In genomic region chr9:22116740-22117426, GRCm38 (mm10) we compare ENCODE assay signal across 7 mouse cellular contexts. TPM values are rescaled to one million over a fixed set of nuclear protein-coding genes. Genes with fewer than 3 reads are reported as not detected.
DNase-seq lines count a peak whose midpoint lies in the region; ATAC-seq lines count a peak whose summit lies in the region.

TSS of gene Elof1 (minus strand) at chr9:22117172.

- no peaks in the 10 kb centered on the region for H3K27me3 ChIP-seq in intestine, embryonic 16.5 days (replicated peaks; ENCODE audit: control insufficient read depth, insufficient read depth, low read length)
- no peaks in the 10 kb centered on the region for H3K27me3 ChIP-seq in midbrain, embryonic 11.5 days (ENCODE audit: control insufficient read depth, insufficient read depth, low read length)

- DNase-seq in adrenal gland, adult 8-10 months = peak; percentile 94
- DNase-seq in embryo, embryonic 9.5 days (ENCODE audit: extremely low spot score) = peak; percentile 91
- DNase-seq in gastrocnemius, postnatal 4 days (ENCODE audit: low spot score in 2 of 2) = peak; percentile 75 to 89
- DNase-seq in left cerebral cortex, postnatal 36 days (ENCODE audit: low spot score in 2 of 2) = peak; percentile 92 to 95
- peak; percentile 98 for DNase-seq in midbrain, embryonic 11.5 days (ENCODE audit: low spot score, missing footprints)
- DNase-seq in skeletal muscle tissue, adult 2 months (ENCODE audit: low read depth, low spot score) = peak; percentile 93

- peak within 1 kb of the TSS; percentile 88 for H3K4me3 ChIP-seq in intestine, embryonic 16.5 days (ENCODE audit: low read length)
- H3K4me3 ChIP-seq in midbrain, embryonic 11.5 days (ENCODE audit: low read depth, low read length) = peak within 1 kb of the TSS; percentile 84

- intact Hi-C loops in left cerebral cortex, postnatal 36 days (cut with DNase I) = loop anchor here (1.0 to 2.0 kb wide), 2 partner anchors 32 to 46 kb away; partner anchors contain the start of genes Ecsit, Gm49318 and Zfp653

- no peaks in the 10 kb centered on the region for H3K9me3 ChIP-seq in intestine, embryonic 16.5 days (ENCODE audit: control insufficient read depth, low read length)
- no peaks in the 10 kb centered on the region for H3K9me3 ChIP-seq in midbrain, embryonic 11.5 days (ENCODE audit: control insufficient read depth, low read length)

- ATAC-seq in intestine, embryonic 16.5 days = peak; percentile 98
- peak; percentile 95 for ATAC-seq in midbrain, embryonic 11.5 days (ENCODE audit: low FRiP score)

- peak within 1 kb of the TSS; percentile 63 for H3K27ac ChIP-seq in intestine, embryonic 16.5 days (ENCODE audit: low read length)
- H3K27ac ChIP-seq in midbrain, embryonic 11.5 days (ENCODE audit: low read depth, low read length) = peak within 1 kb of the TSS; percentile 30; the same call in 1 of the 2 replicates

- H3K4me1 ChIP-seq in intestine, embryonic 16.5 days (ENCODE audit: control insufficient read depth, insufficient read depth, low read length) = peaks cover 5% of the 10 kb centered on the region
- H3K4me1 ChIP-seq in midbrain, embryonic 11.5 days (ENCODE audit: control insufficient read depth, insufficient read depth, low read length) = peaks cover 9% of the 10 kb centered on the region

- H3K4me2 ChIP-seq in intestine, embryonic 16.5 days (ENCODE audit: low read depth, low read length) = peak within 1 kb of the TSS; percentile 84
- H3K4me2 ChIP-seq in midbrain, embryonic 11.5 days = peak within 1 kb of the TSS; percentile 76

- WGBS in intestine, embryonic 16.5 days = under 1% methylated on average over 52 of the region's 52 CpGs
- WGBS in midbrain, embryonic 11.5 days = under 1% methylated on average over 52 of the region's 52 CpGs

- peak within 1 kb of the TSS; percentile 94 for H3K9ac ChIP-seq in intestine, embryonic 16.5 days (ENCODE audit: low read depth, low read length)
- H3K9ac ChIP-seq in midbrain, embryonic 11.5 days (ENCODE audit: low read length) = peak within 1 kb of the TSS; percentile 85

- peaks cover 18% of the 10 kb centered on the region for H3K36me3 ChIP-seq in intestine, embryonic 16.5 days (ENCODE audit: control insufficient read depth, insufficient read depth, low read length)
- H3K36me3 ChIP-seq in midbrain, embryonic 11.5 days (ENCODE audit: control insufficient read depth, insufficient read depth, low read length) = peaks cover 9% of the 10 kb centered on the region

RNA-seq across cellular contexts. Expression of gene Elof1, which starts in this region (rescaled TPM):
- 10 to 100 TPM; 71.9 to 83.9 (median 78.6) TPM for total RNA-seq in adrenal gland, adult 8-10 months (2022)
- 10 to 100 TPM; 54.4 to 54.9 TPM for total RNA-seq in gastrocnemius, postnatal 4 days (2021)
- 134 and 157 TPM in 2 replicates for polyA plus RNA-seq in intestine, embryonic 16.5 days (2015; fragmentation: Nextera tagmentation; extraction: Ambion mirVana)
- total RNA-seq in left cerebral cortex, postnatal 36 days (2021) = 10 to 100 TPM; 58.8 to 75.1 TPM
- polyA plus RNA-seq in midbrain, embryonic 11.5 days (2014; fragmentation: Nextera tagmentation; extraction: Ambion mirVana) = 208 and 225 TPM in 2 replicates

Comparison
In these comparisons a context has a peak if more than half of its experiments do, and no peak if none do; other contexts are left out.
1. Peak in every context shown above with its lines: DNase-seq, ATAC-seq, H3K4me3 ChIP-seq and H3K27ac ChIP-seq.